Mouse (Mus musculus) thymus, adult 2 months (tissue): ENCODE data around the gene Eps8.

Experiments used
- CTCF ChIP-seq: fragments of 200-500 bp; IDR thresholded peaks from 2 replicates; pipeline ENCODE4 v1.5.1; 2012; ENCODE audit warnings: mild to moderate bottlenecking, control low read depth, low read length, moderate library complexity, borderline replicate concordance; ENCODE audit not compliant: control insufficient read depth, poor library complexity, insufficient read depth; ENCODE audit errors: extremely low read depth
- POLR2A ChIP-seq: fragments of 200-500 bp; IDR thresholded peaks from 2 replicates; pipeline ENCODE4 v1.6.1; 2012; ENCODE audit warnings: mild to moderate bottlenecking, low read length, control low read depth, moderate library complexity; ENCODE audit not compliant: control insufficient read depth, poor library complexity, insufficient read depth; ENCODE audit errors: extremely low read depth

GRCm38 (mm10) chr6:137588481-137589244, 66.0 kb downstream of the Eps8 start:
- TF ChIP-seq CTCF (no peak), POLR2A (no peak)
